Mouse (Mus musculus) macrophage (primary cell): ENCODE results near the gene Tdo2. TPM values are rescaled to one million over a fixed set of nuclear protein-coding genes. Genes with fewer than 3 reads are reported as not detected.

ENCODE experiments used
- H3K27ac ChIP-seq: fragments of 350-480 bp; formaldehyde crosslinking; 2 replicates; pipeline ENCODE4 v1.9.0; 2021
- H3K36me3 ChIP-seq: fragments of 350-480 bp; formaldehyde crosslinking; 2 replicates; pipeline ENCODE4 v1.9.0; 2021; ENCODE audit errors: inconsistent target
- H3K4me3 ChIP-seq: fragments of 350-480 bp; formaldehyde crosslinking; 2 replicates; pipeline ENCODE4 v1.9.0; 2021; ENCODE audit errors: inconsistent target
- H3K79me2 ChIP-seq: fragments of 350-480 bp; formaldehyde crosslinking; 2 replicates; pipeline ENCODE4 v1.9.0; 2021; ENCODE audit errors: inconsistent target
- WGBS: methylation state at CpG from one replicate; pipeline ENCODE4 v1.1.7; 2026; ENCODE audit warnings: inconsistent platforms; ENCODE audit not compliant: missing documents; 5-methylcytosine and 5-hydroxymethylcytosine counted together
- polyA plus RNA-seq: library from polyadenylated mRNA; stranded (reverse); fragments of 250-400 nt; gene quantifications from 3 replicates; pipeline ENCODE4 v1.2.4, GENCODE M21; 2018; ENCODE audit warnings: inconsistent platforms
- total RNA-seq, 78 experiments: library from RNA; depleted of rRNA; stranded (reverse); fragments of 250-400 nt; gene quantifications; 1 replicate in 9 of 78; 2 replicates in 24 of 78; 3 replicates in 43 of 78; 4 replicates in 2 of 78; pipeline ENCODE4 v1.2.4; 2018; ENCODE audit warnings: inconsistent platforms in 56 of 78

The Tdo2 gene
- total RNA-seq (2018; cell fraction: chromatin; rRNA removed) = not detected
- not detected for total RNA-seq (2018; cell fraction: cytosol; rRNA removed)
- total RNA-seq (2018; cell fraction: nucleus; rRNA removed) = not detected
- polyA plus RNA-seq = not detected in 3 replicates

DNA sequence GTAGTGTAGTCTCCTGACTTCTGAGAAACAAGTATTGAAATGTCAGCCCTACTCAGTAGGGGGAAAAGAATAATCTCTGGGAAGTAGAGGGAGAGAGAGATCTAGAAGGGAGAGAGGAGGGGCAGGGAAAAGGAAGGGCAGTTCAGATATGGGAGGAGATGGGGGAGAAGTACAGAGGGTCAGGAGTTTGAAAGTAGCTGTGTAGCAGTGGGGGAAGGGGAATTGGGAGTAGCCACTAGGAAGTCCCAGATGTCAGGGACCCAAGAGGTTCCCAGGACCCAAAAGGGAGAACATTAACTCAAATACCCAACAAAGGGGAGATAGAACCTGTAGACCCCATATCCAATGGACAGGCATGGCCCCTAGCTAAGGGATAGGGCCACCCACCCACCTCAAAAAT, at the start of gene Tdo2:
Gene Tdo2, minus strand, starts transcription at position 101 of the 400 bp plus-strand sequence.
- no peaks in the 10 kb centered on the region for H3K79me2 ChIP-seq
- H3K4me3 ChIP-seq = no peak within 1 kb of the TSS
- H3K36me3 ChIP-seq = no peaks in the 10 kb centered on the region
- no peak within 1 kb of the TSS for H3K27ac ChIP-seq

DNA sequence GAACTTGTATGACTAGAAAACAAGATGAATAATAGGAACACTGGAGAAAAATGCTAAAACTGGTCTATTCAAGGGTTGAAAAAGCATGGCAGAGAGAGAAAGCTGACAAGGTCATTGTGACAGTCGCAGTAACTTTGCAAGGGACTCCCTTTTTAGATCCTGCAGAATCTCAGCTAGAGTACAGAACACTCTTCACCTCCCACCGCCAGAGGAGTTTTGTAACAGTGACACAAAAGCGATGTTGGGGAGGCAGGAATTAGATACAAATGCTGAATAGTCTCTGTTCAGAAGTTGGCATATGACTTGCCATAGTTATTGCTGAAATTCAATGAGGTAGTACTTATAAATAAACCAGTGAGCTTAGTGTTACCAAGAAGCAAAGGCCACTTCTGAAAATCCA, 47.1 kb upstream of the Tdo2 start:
- WGBS = 91% methylated on average over 3 of the region's 3 CpGs
- Histone ChIP-seq H3K79me2 (no peaks in the 10 kb centered on the region), H3K4me3 (no peak overlapping the region), H3K36me3 (no peaks in the 10 kb centered on the region), H3K27ac (no peak overlapping the region)

DNA sequence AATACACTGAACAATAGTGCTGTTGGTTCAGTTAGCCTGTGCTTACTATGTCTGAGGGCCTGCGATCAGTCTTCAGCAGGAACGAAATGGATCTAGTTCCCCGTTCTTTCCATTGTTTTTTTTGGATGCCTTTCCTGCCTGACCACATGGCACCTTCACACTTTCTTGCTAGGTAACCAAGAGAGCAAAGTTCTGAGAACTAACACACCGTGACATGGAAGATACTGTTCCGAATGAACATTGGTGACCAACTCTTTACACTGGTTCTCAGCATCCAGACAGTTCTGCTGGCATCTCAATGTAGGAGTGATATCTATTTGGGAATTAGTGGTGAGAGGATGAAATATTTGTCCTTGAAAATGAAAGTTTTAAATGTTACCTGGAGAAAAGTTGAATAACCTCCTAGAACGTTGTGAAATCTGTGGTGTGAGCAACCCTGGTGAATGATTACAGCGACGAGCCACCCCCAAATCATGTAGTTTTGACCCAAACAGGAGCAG, 46.5 kb upstream of the Tdo2 start:
- 93% methylated on average over 8 of the region's 8 CpGs for WGBS
- Histone ChIP-seq H3K27ac (no peak overlapping the region), H3K79me2 (no peaks in the 10 kb centered on the region), H3K36me3 (no peaks in the 10 kb centered on the region), H3K4me3 (no peak overlapping the region)

DNA sequence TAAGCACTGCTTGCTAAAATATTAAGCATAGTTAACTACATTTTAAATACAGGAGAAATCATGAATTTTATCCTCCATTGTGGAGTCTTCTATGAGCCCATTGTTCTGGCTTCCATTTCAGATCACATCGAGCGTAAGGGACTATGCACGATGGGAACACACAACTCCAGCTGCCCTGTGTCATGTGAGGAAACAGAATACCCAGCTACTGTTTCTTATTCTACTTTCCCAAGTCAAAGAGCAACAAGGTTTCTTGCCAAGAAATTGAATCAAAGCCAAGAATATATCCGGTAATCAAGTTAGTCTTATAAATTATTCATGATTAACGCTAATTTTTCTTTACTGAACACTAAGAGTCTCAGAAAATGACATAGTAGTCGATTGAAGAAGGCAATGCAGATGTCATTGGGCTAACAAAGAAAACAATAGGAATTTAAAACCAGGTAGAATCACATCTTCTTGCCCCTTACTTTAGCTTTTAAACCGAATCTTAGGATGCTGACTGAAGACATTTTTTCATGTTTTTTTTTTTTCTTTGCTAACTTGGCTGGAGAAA, 38.2 kb upstream of the Tdo2 start:
- Histone ChIP-seq H3K79me2 (no peaks in the 10 kb centered on the region), H3K27ac (no peak overlapping the region), H3K36me3 (no peaks in the 10 kb centered on the region), H3K4me3 (no peak overlapping the region)
- WGBS = 85% methylated on average over 7 of the region's 7 CpGs

DNA sequence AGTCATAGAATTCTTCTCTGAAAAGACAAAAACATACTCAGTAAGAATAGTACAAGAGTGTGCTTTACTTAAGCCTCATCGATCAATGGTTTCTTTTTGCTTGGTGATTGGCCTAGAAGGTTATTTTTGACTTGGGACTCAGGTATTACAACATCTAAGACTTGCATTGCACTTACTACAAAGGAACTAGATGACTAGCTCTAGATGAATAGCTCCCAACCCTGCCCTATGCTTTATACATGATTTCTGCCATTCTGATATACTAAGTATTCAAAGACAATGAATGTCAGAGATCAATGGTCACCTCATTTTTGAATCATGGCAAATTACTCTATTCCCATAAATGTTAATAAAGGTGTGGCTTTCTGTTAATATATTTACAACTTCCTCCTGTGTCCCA, 31.0 kb upstream of the Tdo2 start:
- 100% methylated on average over 1 of the region's 1 CpGs for WGBS
- Histone ChIP-seq H3K79me2 (no peaks in the 10 kb centered on the region), H3K4me3 (no peak overlapping the region), H3K27ac (no peak overlapping the region), H3K36me3 (no peaks in the 10 kb centered on the region)

DNA sequence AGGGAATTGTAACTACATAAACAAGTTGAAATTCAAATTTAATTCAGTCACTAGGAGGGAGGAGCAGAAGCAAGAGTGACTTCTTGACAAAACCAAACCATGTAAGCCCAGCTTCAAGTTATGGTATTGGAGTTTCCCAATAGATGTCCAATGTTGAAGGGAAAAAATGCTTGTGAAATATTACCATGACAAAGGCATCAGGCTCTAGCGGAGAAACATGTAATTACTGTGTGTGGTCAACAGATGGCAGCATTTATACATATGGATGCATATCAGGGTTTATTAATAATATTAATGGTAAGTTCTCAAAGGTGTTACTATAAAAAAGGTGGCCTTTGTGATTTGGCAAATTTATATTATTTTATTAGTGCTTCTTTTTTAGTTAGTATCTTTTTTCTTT, 20.0 kb upstream of the Tdo2 start:
- Histone ChIP-seq H3K4me3 (no peak overlapping the region), H3K36me3 (no peaks in the 10 kb centered on the region), H3K79me2 (no peaks in the 10 kb centered on the region), H3K27ac (no peak overlapping the region)
- 7% methylated on average over 1 of the region's 1 CpGs for WGBS

DNA sequence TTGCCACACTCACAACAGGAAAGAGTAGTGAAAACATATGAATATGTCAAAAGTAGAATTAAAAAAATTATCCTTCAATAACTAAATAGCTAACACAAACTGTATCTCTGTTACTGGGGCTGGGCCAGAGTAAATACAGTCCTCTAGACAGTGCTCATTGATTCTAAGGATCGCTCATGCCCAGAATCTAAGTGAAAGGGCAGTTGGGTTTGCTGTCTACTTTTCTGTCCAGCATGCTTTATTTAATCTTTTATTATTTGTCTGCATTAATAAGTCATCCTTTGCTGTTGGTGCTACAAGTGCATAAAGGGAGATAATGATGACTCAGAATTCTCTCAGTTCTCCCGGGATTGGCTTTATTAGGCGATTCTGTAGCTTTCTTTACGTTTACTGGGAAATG, 19.4 kb upstream of the Tdo2 start:
- H3K4me3 ChIP-seq = no peak overlapping the region
- H3K27ac ChIP-seq = no peak overlapping the region
- 39% methylated on average over 4 of the region's 4 CpGs for WGBS
- H3K36me3 ChIP-seq = no peaks in the 10 kb centered on the region
- H3K79me2 ChIP-seq = no peaks in the 10 kb centered on the region

DNA sequence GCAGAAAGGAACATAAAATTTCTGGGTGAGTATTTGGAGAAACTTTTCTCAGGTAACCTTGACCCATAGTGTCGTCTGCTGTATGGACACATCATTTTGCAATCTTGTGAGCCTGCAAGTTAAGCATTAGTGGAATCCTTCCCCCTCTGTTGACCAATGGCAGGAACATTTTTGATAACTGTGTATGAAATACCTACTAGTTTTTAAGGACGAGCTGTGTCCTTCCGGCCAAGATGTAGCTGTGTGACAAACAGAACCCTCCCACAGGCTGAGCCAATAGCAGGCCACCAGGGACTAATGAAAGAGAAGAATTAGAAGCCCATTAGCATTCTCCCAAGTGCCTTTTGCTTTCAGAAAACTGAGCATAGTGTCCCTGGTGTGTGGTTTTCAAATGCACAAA, 14.5 kb upstream of the Tdo2 start:
- WGBS = 91% methylated on average over 3 of the region's 3 CpGs
- no peak overlapping the region for H3K4me3 ChIP-seq
- H3K36me3 ChIP-seq = no peaks in the 10 kb centered on the region
- no peak overlapping the region for H3K27ac ChIP-seq
- no peaks in the 10 kb centered on the region for H3K79me2 ChIP-seq

DNA sequence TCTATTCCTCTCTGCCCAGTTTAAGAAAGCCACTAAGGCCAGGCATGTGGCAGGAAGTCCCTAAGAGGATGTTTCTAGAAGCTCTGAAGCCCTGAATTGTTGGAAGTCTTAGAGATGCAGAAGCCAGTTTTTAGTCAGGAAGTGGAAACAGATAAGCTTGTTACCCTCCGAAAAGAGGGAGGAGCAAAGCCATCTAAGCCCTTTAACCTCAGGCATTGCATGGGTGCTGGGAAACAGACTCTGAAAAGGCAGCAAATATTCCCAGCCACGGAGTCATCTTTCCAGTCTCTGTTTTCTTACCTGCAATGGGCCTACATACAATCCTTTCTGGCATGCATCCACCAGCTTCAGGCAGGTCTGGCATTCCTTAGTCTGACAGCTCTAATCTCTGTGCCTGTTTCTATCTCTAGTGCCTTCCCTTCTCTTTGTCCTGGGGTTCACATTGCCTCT, 13.7 kb upstream of the Tdo2 start:
- H3K79me2 ChIP-seq = no peaks in the 10 kb centered on the region
- no peak overlapping the region for H3K27ac ChIP-seq
- no peak overlapping the region for H3K4me3 ChIP-seq
- no peaks in the 10 kb centered on the region for H3K36me3 ChIP-seq
- 34% methylated on average over 2 of the region's 2 CpGs for WGBS

DNA sequence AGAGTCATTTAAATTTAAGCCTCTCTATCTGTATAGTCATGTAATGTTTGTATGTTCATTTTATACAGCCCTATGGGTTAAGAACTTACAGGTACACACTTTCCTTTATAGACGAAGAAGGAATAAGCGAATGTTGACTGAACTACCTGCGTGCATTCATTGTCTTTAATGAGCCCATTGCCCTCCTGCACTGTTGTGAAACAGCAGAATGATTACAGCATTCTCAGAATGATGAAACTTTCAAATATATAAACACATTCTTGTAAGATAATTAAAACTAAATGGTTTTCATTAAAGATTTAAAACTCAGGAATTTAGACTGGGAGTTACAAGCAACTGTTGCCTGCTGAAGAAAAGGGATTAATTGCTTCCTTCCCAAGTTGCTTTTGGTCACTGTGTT, 11.6 kb upstream of the Tdo2 start:
- Histone ChIP-seq H3K27ac (no peak overlapping the region), H3K4me3 (no peak overlapping the region), H3K36me3 (no peaks in the 10 kb centered on the region), H3K79me2 (no peaks in the 10 kb centered on the region)
- WGBS = 93% methylated on average over 3 of the region's 3 CpGs

DNA sequence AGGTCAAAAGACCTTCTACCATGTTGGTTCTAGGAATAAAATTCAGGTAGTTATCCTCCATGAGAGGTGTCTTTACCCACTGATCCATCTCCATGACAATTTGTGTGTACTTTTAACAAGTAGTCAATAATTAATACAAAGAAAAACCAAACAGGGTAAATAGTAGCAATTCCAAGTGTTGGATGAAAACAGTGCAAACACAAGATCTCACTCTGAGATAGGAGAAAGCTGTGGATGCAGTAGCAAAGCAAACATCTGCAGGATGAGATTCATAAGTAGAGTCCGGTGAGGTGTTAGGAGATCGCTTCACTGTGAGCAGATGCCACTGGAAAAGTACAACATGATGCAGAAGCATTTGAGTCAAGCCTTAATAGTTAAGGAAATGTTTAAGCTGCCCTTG, 10.1 kb upstream of the Tdo2 start:
- no peak overlapping the region for H3K4me3 ChIP-seq
- 92% methylated on average over 2 of the region's 2 CpGs for WGBS

DNA sequence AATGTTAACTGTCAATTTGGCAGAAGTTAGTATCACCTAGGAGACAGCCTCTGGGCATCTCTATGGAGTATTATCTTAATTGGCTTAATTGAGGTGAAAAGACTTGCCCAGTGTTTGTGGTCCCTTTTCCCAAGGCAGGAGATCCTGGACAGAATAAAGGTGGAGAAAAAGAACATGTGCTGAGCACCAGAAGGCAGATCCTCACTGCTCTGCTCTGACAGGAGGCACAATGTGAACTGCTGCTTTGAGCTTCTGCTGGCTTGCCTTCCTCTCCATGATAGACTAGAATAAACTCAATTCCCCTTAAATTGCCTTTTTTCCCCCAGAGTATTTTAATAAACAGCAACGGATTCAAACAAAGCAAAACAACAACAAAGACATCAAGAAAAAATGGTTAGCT, 9.1 kb upstream of the Tdo2 start:
- WGBS = 89% methylated on average over 1 of the region's 1 CpGs
- Histone ChIP-seq H3K36me3 (no peaks in the 10 kb centered on the region), H3K79me2 (no peaks in the 10 kb centered on the region), H3K27ac (no peak overlapping the region), H3K4me3 (no peak overlapping the region)

More for the DNA sequence above, 10.1 kb upstream of the Tdo2 start:
- Histone ChIP-seq H3K79me2 (no peaks in the 10 kb centered on the region), H3K36me3 (no peaks in the 10 kb centered on the region), H3K27ac (no peak overlapping the region)

DNA sequence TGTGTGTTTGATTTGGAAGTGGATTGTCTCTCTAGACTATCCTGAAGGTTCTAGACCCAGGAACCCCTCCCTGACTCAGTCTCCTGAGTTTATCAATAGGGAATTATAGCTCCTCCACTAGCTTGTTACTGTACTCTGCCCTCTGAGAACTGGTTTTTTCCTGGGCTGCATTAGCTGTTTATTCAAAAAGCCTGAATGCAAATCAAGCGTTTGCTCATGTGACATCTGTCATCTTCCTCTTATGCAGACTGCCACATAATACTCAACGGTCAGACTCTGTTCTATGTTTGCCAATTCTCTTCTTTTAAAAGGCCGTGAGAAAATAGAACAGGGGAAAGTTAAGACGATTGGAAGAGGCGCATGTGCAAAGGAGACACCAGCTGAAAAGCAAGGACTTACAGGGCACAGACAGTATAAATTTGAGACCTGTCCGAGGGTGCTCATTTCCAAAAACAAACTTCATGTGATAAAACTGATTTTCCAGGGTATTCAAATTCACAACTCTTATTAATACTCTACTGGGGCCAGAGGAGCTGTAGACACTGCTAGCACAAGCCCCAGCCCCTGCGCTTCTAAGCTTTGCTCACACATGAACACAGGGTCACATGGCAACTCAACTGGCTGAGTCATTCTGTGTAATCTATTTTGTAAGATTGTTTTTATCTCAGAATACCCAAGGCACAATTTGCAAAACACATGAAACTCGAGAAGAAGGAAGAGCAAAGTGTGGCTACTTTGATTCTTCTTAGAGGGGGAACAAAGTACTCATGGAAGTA, 7.3 kb upstream of the Tdo2 start:
- WGBS = 62% methylated on average over 8 of the region's 8 CpGs
- Histone ChIP-seq H3K79me2 (no peaks in the 10 kb centered on the region), H3K27ac (peak overlapping the region; percentile 82), H3K4me3 (no peak overlapping the region), H3K36me3 (no peaks in the 10 kb centered on the region)

DNA sequence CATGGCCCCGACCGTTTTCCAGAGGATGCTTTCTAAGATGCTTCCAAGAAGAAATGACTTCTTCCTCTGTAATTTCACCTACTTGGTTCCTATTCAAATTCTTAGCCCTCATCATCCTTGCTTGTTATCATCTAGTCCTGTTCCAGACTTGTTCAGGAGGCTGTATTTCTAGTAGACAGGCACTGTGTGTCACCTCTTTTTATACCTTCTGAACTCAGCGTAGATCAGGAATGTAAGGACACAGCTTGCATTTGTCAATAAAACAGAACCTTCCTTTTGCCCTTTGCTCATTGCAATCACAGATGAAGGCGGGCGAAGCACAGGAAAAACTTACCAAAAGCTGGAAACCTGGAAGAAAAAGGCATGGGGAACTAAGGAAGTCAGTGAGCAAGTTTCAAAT, 6.0 kb upstream of the Tdo2 start, which contains the start of gene Asic5:
Gene Asic5, plus strand, starts transcription at position 301 of the 400 bp plus-strand sequence.
- WGBS = 94% methylated on average over 5 of the region's 5 CpGs
- Histone ChIP-seq H3K36me3 (no peaks in the 10 kb centered on the region), H3K27ac (peak within 1 kb of the TSS; percentile 82), H3K4me3 (no peak within 1 kb of the TSS), H3K79me2 (no peaks in the 10 kb centered on the region)

DNA sequence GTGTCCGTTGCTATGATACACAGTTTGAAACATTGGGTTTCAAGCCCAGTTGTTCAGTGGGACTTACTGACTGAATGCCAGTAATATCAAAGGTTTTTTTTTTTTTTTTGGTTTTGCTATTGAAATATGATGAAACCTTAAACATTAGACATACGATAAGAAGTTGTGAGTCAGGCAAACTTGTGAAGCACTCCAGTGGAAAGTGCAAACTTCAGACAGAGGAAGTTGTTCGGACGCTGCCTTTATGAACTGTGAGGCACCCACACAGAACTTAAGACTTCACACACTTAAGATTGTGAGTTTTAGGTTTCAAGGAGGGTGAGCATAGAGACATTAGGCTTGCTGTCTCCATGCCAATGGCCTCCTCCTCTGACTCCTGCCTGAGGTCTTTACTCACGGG, 5.6 kb upstream of the Tdo2 start:
- no peak overlapping the region for H3K27ac ChIP-seq
- no peak overlapping the region for H3K4me3 ChIP-seq
- H3K79me2 ChIP-seq = no peaks in the 10 kb centered on the region
- no peaks in the 10 kb centered on the region for H3K36me3 ChIP-seq
- 91% methylated on average over 5 of the region's 5 CpGs for WGBS
